Mouse (Mus musculus) testis, adult 2 months (tissue): ENCODE data around the gene Foxp4.

Experiments
- CTCF ChIP-seq: fragments of 200-500 bp; IDR thresholded peaks from 2 replicates; pipeline ENCODE4 v1.5.1; 2012; ENCODE audit warnings: low read depth, mild to moderate bottlenecking, inconsistent platforms, low read length, moderate library complexity; ENCODE audit not compliant: control insufficient read depth, insufficient read depth, insufficient replicate concordance
- POLR2A ChIP-seq: fragments of 200-500 bp; IDR thresholded peaks from 2 replicates; pipeline ENCODE4 v1.6.1; 2012; ENCODE audit warnings: low read depth, mild to moderate bottlenecking, inconsistent platforms, low read length, moderate library complexity; ENCODE audit not compliant: control insufficient read depth

GRCm38 (mm10) chr17:47917212-47917611 lies 7.2 kb downstream of the Foxp4 start:
- TF ChIP-seq CTCF (no peak), POLR2A (no peak)
